In the genomic region with DNA sequence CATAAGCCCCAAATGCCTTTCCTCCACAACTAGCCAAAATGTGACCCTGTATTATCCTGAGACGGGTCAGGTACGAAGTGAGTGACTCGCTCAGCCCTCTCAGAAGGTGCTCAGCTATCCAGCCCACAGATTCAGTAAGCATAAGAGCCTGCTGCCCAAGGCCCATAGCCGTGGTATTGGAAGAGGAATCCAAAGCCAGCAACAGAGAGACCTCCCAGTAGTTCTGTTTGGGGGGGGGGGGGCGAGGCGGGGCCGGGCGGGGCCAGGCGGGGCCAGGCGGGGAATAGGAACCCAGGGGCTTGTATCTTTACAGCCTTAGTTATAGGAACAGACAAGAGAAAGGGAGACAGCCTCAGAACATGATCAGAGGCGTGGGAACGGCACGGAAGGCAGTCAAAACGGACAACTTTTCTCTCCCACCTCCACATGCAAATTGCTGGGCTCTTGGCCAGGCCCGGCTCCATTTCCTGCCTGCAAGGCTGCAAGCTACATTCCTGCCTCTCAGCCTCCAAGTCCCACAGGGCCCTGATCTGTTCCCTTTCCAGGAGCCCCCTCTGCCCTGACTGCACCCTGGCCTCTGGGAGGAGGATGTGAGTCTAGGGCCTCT, we compare ENCODE assay signal across 8 mouse cellular contexts. TPM values are rescaled to one million over a fixed set of nuclear protein-coding genes. Genes with fewer than 3 reads are reported as not detected.
DNase-seq lines count a peak whose midpoint lies in the region; ATAC-seq lines count a peak whose summit lies in the region.

No protein-coding gene starts in this region.

- peak overlapping the region; percentile 46; the same call in 1 of the 2 replicates for H3K9ac ChIP-seq in embryonic facial prominence, embryonic 13.5 days
- H3K9ac ChIP-seq in stomach, embryonic 16.5 days (ENCODE audit: low read length): peak overlapping the region; percentile 63

- WGBS in embryonic facial prominence, embryonic 13.5 days: 7% methylated on average over 15 of the region's 15 CpGs
- 16% methylated on average over 13 of the region's 15 CpGs for WGBS in stomach, embryonic 16.5 days

- ATAC-seq in embryonic facial prominence, embryonic 13.5 days (ENCODE audit: insufficient number of reproducible peaks, insufficient read depth, low FRiP score, low TSS enrichment, low read depth): peak; percentile 79
- peak; percentile 56 for ATAC-seq in stomach, embryonic 16.5 days (ENCODE audit: insufficient read depth, low FRiP score)

- H3K4me1 ChIP-seq in embryonic facial prominence, embryonic 13.5 days: peaks cover 60% of the 10 kb centered on the region
- H3K4me1 ChIP-seq in stomach, embryonic 16.5 days (ENCODE audit: control insufficient read depth, insufficient read depth, low read length): peaks cover 45% of the 10 kb centered on the region

- no peaks in the 10 kb centered on the region for H3K9me3 ChIP-seq in embryonic facial prominence, embryonic 13.5 days
- H3K9me3 ChIP-seq in stomach, embryonic 16.5 days (replicated peaks; ENCODE audit: control insufficient read depth, low read length): no peaks in the 10 kb centered on the region

- H3K27me3 ChIP-seq in embryonic facial prominence, embryonic 13.5 days: peaks cover 12% of the 10 kb centered on the region
- H3K27me3 ChIP-seq in stomach, embryonic 16.5 days (ENCODE audit: control insufficient read depth, insufficient read depth, low read length): no peaks in the 10 kb centered on the region

- peak overlapping the region; percentile 54 for H3K4me2 ChIP-seq in embryonic facial prominence, embryonic 13.5 days
- peak overlapping the region; percentile 45 for H3K4me2 ChIP-seq in stomach, embryonic 16.5 days (ENCODE audit: low read depth, low read length)

- H3K36me3 ChIP-seq in embryonic facial prominence, embryonic 13.5 days: no peaks in the 10 kb centered on the region
- H3K36me3 ChIP-seq in stomach, embryonic 16.5 days (ENCODE audit: control insufficient read depth, insufficient read depth, low read length): no peaks in the 10 kb centered on the region

- peak; percentile 32 for DNase-seq in R1 (ENCODE audit: low read depth, low spot score)
- DNase-seq in heart, adult 8-10 months (ENCODE audit: low spot score): peak; percentile 85
- peak; percentile 78 for DNase-seq in kidney, adult 18-20 months
- DNase-seq in left cerebral cortex, postnatal 14 days (ENCODE audit: low spot score in 2 of 2): peak; percentile 77 to 79
- DNase-seq in mesoderm, embryonic 11.5 days (ENCODE audit: low read depth, low spot score): peak; percentile 59
- no peak for DNase-seq in natural killer cell, adult 2 months (ENCODE audit: low spot score in 2 of 2)

- intact Hi-C loops in left cerebral cortex, postnatal 14 days (cut with DNase I): no loop called here

- H3K27ac ChIP-seq in embryonic facial prominence, embryonic 13.5 days: peak overlapping the region; percentile 91
- peak overlapping the region; percentile 94 for H3K27ac ChIP-seq in stomach, embryonic 16.5 days (ENCODE audit: low read length)

- H3K4me3 ChIP-seq in embryonic facial prominence, embryonic 13.5 days: peak overlapping the region; percentile 28
- peak overlapping the region; percentile 28 for H3K4me3 ChIP-seq in stomach, embryonic 16.5 days (replicated peaks; ENCODE audit: low read length)

RNA-seq across cellular contexts. Expression of a gene that starts 15.4 kb away (rescaled TPM):
- polyA plus RNA-seq in embryonic facial prominence, embryonic 13.5 days (2015; fragmentation: Nextera tagmentation; extraction: Ambion mirVana): 0.34 and 0.99 TPM in 2 replicates
- total RNA-seq in heart, adult 8-10 months (2022): under 1 TPM in 3 of 4 experiments, not detected in 1; 0.09 to 0.31 (median 0.13) TPM
- total RNA-seq in left cerebral cortex, postnatal 14 days (2021): under 1 TPM; 0.21 to 0.55 TPM
- polyA plus RNA-seq in stomach, embryonic 16.5 days (2015; fragmentation: Nextera tagmentation; extraction: Ambion mirVana): 0.63 and 1.0 TPM in 2 replicates

RNA-seq across cellular contexts. Expression of a gene that starts 31.2 kb away (rescaled TPM):
- 1.8 TPM in 2 replicates for polyA plus RNA-seq in embryonic facial prominence, embryonic 13.5 days (2015; fragmentation: Nextera tagmentation; extraction: Ambion mirVana)
- total RNA-seq in heart, adult 8-10 months (2022): under 1 TPM in 3 of 4 experiments, not detected in 1; 0.16 to 0.30 (median 0.19) TPM
- total RNA-seq in left cerebral cortex, postnatal 14 days (2021): under 1 TPM in 1 of 2 experiments, not detected in 1; 0.61 TPM
- polyA plus RNA-seq in stomach, embryonic 16.5 days (2015; fragmentation: Nextera tagmentation; extraction: Ambion mirVana): 1.4 and 2.0 TPM in 2 replicates

RNA-seq across cellular contexts. Expression of a gene that starts 33.0 kb away (rescaled TPM):
- polyA plus RNA-seq in embryonic facial prominence, embryonic 13.5 days (2015; fragmentation: Nextera tagmentation; extraction: Ambion mirVana): 0.78 and 0.80 TPM in 2 replicates
- total RNA-seq in heart, adult 8-10 months (2022): not detected
- under 1 TPM; 0.57 to 0.66 TPM for total RNA-seq in left cerebral cortex, postnatal 14 days (2021)
- 0.41 and 0.50 TPM in 2 replicates for polyA plus RNA-seq in stomach, embryonic 16.5 days (2015; fragmentation: Nextera tagmentation; extraction: Ambion mirVana)

Comparison
In these comparisons a context has a peak if more than half of its experiments do, and no peak if none do; other contexts are left out.
1. DNase-seq: peak in R1 (single experiment), heart, adult 8-10 months (single experiment), kidney, adult 18-20 months (single experiment), left cerebral cortex, postnatal 14 days (2 of 2) and mesoderm, embryonic 11.5 days (single experiment); none in natural killer cell, adult 2 months (0 of 2).